Mouse (Mus musculus) lung, embryonic 16.5 days (tissue): ENCODE results near the gene Simc1. TPM values are rescaled to one million over a fixed set of nuclear protein-coding genes. Genes with fewer than 3 reads are reported as not detected.

Source experiments
- ATAC-seq: fragments of 200-750 bp; cut with Nextera tagmentation; 2 replicates; pipeline ENCODE4 v1.8.0; 2017; ENCODE audit warnings: low read depth, mild to moderate bottlenecking, moderate library complexity
- H3K27ac ChIP-seq: fragments of 300-500 bp; sonication (generic); 2 replicates; pipeline ENCODE4 v1.5.1; 2014; ENCODE audit warnings: mild to moderate bottlenecking, control low read depth, low read length
- H3K27me3 ChIP-seq: fragments of 300-500 bp; sonication (generic); 2 replicates; pipeline ENCODE4 v1.6.1; 2014; ENCODE audit warnings: low read depth, low read length, mixed read lengths; ENCODE audit not compliant: control insufficient read depth, insufficient read depth
- H3K36me3 ChIP-seq: fragments of 300-500 bp; sonication (generic); 2 replicates; pipeline ENCODE4 v1.6.1; 2014; ENCODE audit warnings: low read length; ENCODE audit not compliant: control insufficient read depth, insufficient read depth
- H3K4me1 ChIP-seq: fragments of 300-500 bp; sonication (generic); replicated peaks from 2 replicates; pipeline ENCODE4 v1.6.1; 2014; ENCODE audit warnings: low read length, mixed read lengths; ENCODE audit not compliant: control insufficient read depth, insufficient read depth
- H3K4me2 ChIP-seq: fragments of 300-500 bp; sonication (generic); 2 replicates; pipeline ENCODE4 v1.6.1; 2014; ENCODE audit warnings: low read depth, low read length, control low read depth
- H3K4me3 ChIP-seq: fragments of 300-500 bp; sonication (generic); 2 replicates; pipeline ENCODE4 v1.5.1; 2014; ENCODE audit warnings: mild to moderate bottlenecking, low read length, control low read depth
- H3K9ac ChIP-seq: fragments of 300-500 bp; sonication (generic); 2 replicates; pipeline ENCODE4 v1.6.1; 2014; ENCODE audit warnings: low read length, control low read depth
- H3K9me3 ChIP-seq: fragments of 300-500 bp; sonication (generic); 2 replicates; pipeline ENCODE4 v1.6.1; 2016; ENCODE audit warnings: low read length; ENCODE audit not compliant: control insufficient read depth
- WGBS: fragments of 180-500 bp; shearing (Covaris S2); extraction: QIAGEN DNeasy Blood & Tissue Kit; methylation state at CpG from one replicate; pipeline ENCODE4 v1.1.7; 2014; 5-methylcytosine and 5-hydroxymethylcytosine counted together
- polyA plus RNA-seq: library from polyadenylated mRNA; unstranded; fragments of >200 nt; fragmentation: Nextera tagmentation; extraction: Ambion mirVana; gene quantifications from 2 replicates; pipeline ENCODE4 v1.2.1, GENCODE M21; 2015

Simc1 gene
- polyA plus RNA-seq, 1 experiment from 2014 or later: 8.3 TPM

DNA sequence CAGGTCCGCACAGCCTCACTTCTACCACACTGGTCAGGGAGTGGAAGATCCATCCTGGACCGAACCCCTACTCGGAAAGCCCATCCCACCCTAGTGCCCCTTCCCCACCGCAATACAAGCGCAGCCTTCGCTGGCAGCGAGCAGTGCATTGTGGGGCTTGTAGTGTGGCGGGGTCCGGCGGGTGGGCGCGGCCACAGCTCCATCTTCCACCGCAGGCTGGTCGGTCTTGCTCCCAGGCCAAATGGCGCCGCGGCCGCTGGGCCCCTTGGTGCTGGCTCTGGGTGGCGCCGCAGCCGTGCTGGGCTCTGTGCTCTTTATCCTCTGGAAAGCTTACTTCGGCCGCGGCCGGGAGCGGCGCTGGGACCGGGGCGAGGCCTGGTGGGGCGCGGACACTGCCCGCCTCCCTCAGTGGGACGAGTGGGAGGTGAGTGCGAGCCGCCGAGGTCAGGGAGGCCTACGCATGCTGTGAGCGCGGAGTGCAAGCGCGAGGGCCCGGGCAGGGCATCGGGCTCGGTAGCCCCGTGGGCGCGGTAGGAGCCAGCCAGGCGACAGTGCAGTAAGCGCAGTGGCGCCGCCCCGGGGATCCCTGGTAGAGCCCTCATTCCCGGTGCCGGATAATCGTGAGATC is 71.4 kb downstream of the Simc1 start, which contains the start of gene Arl10:
Arl10 (plus strand) TSS at position 162 of the 628 bp plus-strand sequence.
- H3K27me3 ChIP-seq: no peaks in the 10 kb centered on the region
- peak within 1 kb of the TSS; percentile 95 for H3K4me2 ChIP-seq
- H3K36me3 ChIP-seq: peaks cover 9% of the 10 kb centered on the region
- 0% methylated on average over 55 of the region's 55 CpGs for WGBS
- H3K4me1 ChIP-seq: peaks cover 15% of the 10 kb centered on the region
- H3K9ac ChIP-seq: peak within 1 kb of the TSS; percentile 95
- no peaks in the 10 kb centered on the region for H3K9me3 ChIP-seq
- H3K4me3 ChIP-seq: peak within 1 kb of the TSS; percentile 87
- H3K27ac ChIP-seq: peak within 1 kb of the TSS; percentile 69
- ATAC-seq: peak; percentile 94

DNA sequence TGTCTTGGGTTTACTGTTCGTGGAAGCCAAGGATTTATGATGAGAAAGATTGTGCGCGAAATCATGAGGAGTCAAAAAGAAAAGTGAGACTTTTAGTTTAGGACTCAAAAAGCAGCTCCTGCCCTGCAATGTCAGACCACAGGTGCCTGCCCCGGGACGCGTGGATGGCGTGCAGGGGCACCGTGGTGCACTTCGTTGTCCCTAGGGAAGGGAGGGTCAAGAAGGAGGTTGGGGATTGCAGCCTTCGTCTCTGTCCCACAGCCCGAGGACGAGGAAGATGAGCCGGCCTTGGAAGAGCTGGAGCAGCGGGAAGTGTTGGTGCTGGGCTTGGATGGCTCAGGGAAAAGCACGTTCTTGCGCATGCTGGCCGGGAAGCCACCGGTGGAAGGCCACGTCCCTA is 71.9 kb downstream of the Simc1 start:
- under 1% methylated on average over 19 of the region's 19 CpGs for WGBS
- Histone ChIP-seq H3K4me1 (peaks cover 15% of the 10 kb centered on the region), H3K27ac (peak overlapping the region; percentile 69), H3K4me2 (peak overlapping the region; percentile 95), H3K4me3 (peak overlapping the region; percentile 87), H3K27me3 (no peaks in the 10 kb centered on the region), H3K9me3 (no peaks in the 10 kb centered on the region), H3K9ac (peak overlapping the region; percentile 95), H3K36me3 (peaks cover 9% of the 10 kb centered on the region)
- peak; percentile 29 for ATAC-seq

DNA sequence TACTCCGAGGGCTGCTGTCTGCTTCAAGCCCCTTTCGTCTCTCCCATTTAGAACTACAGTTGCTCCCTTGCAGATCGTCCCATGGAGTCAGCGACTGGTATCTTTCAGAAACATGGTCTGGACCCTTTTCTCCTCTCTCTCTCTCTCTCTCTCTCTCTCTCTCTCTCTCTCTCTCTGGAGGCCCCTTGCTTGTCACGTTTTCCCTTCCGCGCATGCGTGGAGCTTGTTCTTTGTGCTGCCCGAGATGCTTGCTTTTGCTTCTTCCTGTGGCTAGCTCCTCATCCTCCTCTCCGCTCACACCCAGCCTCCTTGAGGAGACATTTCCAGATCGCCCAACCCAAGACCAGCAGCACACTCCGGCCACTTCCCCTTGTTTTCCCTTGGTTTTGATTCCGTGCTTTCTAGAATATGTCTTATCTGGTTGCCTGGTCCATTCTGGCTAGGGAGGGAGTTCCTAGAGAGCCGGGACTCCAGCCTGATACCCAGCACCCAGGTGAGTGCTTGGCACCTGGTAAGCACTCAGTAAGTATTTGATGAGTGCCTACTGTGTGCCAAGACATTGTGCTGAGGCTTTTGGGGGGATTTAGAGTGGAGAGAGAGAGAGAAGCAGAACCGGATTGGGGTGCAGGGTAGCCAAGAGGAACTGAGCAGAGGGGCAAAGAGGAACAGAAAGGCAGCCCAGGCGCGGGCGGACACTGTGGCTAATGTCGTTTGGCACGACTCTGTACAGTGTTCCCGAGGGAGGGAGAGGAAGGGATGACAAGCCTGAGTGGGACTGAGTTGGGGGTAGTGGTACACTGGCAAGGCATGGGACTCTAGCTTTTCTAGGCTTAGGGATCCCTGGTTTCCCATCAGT is 74.3 kb downstream of the Simc1 start:
- no peak overlapping the region for H3K4me2 ChIP-seq
- peaks cover 20% of the 10 kb centered on the region for H3K4me1 ChIP-seq
- no peak for ATAC-seq
- no peak overlapping the region for H3K4me3 ChIP-seq
- H3K36me3 ChIP-seq: peaks cover 13% of the 10 kb centered on the region
- H3K27ac ChIP-seq: no peak overlapping the region
- H3K27me3 ChIP-seq: no peaks in the 10 kb centered on the region
- 77% methylated on average over 21 of the region's 21 CpGs for WGBS
- no peak overlapping the region for H3K9ac ChIP-seq
- no peaks in the 10 kb centered on the region for H3K9me3 ChIP-seq

GRCm38 (mm10) chr13:54581385-54581784 is 77.8 kb downstream of the Simc1 start:
- H3K36me3 ChIP-seq: peaks cover 27% of the 10 kb centered on the region
- H3K4me1 ChIP-seq: peaks cover 9% of the 10 kb centered on the region
- 41% methylated on average over 2 of the region's 2 CpGs for WGBS
- no peak overlapping the region for H3K9ac ChIP-seq
- no peak overlapping the region for H3K4me2 ChIP-seq
- ATAC-seq: peak; percentile 48
- H3K27me3 ChIP-seq: no peaks in the 10 kb centered on the region
- H3K4me3 ChIP-seq: no peak overlapping the region
- H3K9me3 ChIP-seq: no peaks in the 10 kb centered on the region
- peak overlapping the region; percentile 19; the same call in 1 of the 2 replicates for H3K27ac ChIP-seq

- no peaks in the 10 kb centered on the region for H3K9me3 ChIP-seq
- H3K36me3 ChIP-seq: peaks cover 27% of the 10 kb centered on the region
- no peak for ATAC-seq
- H3K27me3 ChIP-seq: no peaks in the 10 kb centered on the region
- H3K9ac ChIP-seq: no peak overlapping the region
- no peak overlapping the region for H3K27ac ChIP-seq
- H3K4me3 ChIP-seq: no peak overlapping the region
- 53% methylated on average over 10 of the region's 10 CpGs for WGBS
- H3K4me1 ChIP-seq: peaks cover 5% of the 10 kb centered on the region; the same call in 1 of the 2 replicates
- H3K4me2 ChIP-seq: no peak overlapping the region
Measured at GRCm38 (mm10) chr13:54582126-54582525, 78.5 kb downstream of the Simc1 start.

DNA sequence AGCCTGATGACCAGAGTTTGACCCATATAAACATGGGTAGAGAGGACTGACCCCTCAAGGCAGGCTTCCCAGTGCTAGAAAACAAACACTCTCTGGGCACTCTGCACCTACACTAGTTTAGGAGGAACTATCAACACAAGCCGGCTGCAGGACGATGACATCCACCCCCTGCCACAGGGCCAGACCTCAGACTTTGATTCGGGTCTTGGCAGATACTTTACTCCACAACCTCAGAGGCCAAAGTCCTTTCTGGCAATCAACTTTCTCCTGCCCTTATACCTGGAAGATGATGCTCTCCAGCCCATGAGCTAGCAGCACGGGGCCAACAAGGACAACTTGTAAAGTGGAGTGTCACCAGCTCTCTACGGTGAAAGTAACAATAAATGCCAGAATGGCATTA is 79.3 kb downstream of the Simc1 start:
- Histone ChIP-seq H3K4me3 (no peak overlapping the region), H3K9me3 (no peaks in the 10 kb centered on the region), H3K9ac (no peak overlapping the region), H3K27me3 (no peaks in the 10 kb centered on the region), H3K4me1 (peaks cover 5% of the 10 kb centered on the region; the same call in 1 of the 2 replicates), H3K27ac (no peak overlapping the region), H3K36me3 (peaks cover 27% of the 10 kb centered on the region), H3K4me2 (no peak overlapping the region)
- WGBS: 77% methylated on average over 5 of the region's 5 CpGs
- no peak for ATAC-seq

DNA sequence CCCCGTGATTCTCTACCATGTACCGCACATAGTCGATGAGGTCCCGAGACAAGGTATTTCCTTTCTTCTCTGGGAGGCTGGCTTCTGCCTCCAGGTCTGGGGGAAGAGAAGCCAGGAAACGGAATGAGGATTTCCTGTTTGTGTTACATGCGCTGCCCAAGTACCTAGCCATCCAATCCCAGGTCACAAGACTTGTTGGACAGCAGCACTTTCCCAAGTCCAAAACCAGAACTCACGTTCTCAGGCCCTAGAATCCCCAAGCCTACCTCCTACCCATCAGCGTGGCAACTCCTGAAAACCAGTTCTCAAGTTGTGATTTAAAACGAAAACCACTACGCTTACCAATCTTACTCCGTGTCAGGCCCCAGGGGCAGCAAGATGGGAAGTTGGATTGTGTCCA is 82.3 kb downstream of the Simc1 start:
- peaks cover 9% of the 10 kb centered on the region for H3K4me1 ChIP-seq
- 71% methylated on average over 11 of the region's 11 CpGs for WGBS
- no peak overlapping the region for H3K4me3 ChIP-seq
- no peaks in the 10 kb centered on the region for H3K27me3 ChIP-seq
- peaks cover 16% of the 10 kb centered on the region for H3K36me3 ChIP-seq
- H3K4me2 ChIP-seq: no peak overlapping the region
- H3K9me3 ChIP-seq: no peaks in the 10 kb centered on the region
- no peak overlapping the region for H3K9ac ChIP-seq
- H3K27ac ChIP-seq: no peak overlapping the region
- no peak for ATAC-seq

DNA sequence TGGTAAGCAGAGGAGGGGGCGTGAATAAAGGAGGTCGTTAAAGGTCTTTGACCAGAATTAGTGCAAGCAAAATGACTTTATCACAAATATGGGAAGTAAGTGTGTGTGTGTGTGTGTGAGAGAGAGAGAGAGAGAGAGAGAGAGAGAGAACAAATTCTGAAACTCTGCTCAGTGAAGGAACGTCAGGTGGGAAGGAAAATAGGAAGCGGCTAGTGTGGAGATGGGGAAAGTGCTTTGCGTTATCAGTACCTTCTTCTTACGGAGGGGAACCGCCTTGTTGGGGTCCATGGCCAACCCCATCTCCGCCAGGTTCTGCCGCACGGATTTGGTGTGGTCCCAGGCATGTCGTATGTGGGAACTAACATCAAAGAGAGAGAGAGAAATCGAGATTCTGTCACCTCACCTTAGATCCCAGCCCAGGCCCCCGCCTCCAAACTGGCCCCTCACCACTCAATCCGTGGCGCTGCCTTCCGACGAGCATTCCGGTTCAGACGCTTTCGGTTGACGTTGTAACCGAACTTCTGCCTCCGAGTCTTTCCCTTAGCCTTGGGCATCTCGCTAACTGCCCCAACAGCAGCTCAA is 85.9 kb downstream of the Simc1 start:
- Histone ChIP-seq H3K4me2 (peak overlapping the region; percentile 67), H3K4me1 (peaks cover 11% of the 10 kb centered on the region), H3K9me3 (no peaks in the 10 kb centered on the region), H3K4me3 (peak overlapping the region; percentile 90), H3K9ac (peak overlapping the region; percentile 77), H3K27me3 (no peaks in the 10 kb centered on the region), H3K27ac (peak overlapping the region; percentile 40; the same call in 1 of the 2 replicates), H3K36me3 (peaks cover 5% of the 10 kb centered on the region; the same call in 1 of the 2 replicates)
- 1% methylated on average over 23 of the region's 24 CpGs for WGBS
- no peak; the same call in none of the 2 replicates for ATAC-seq
